Mouse (Mus musculus) embryo, embryonic 10.5 days (tissue): ENCODE results near the gene Asb11.
A peak's percentile ranks its signal among the peaks of the same experiment; 100 is the strongest.

Experiments
- DNase-seq: peaks from one replicate; pipeline ENCODE4 v3.0.0-alpha.2; 2015; ENCODE audit warnings: low spot score

Gene Asb11

DNA sequence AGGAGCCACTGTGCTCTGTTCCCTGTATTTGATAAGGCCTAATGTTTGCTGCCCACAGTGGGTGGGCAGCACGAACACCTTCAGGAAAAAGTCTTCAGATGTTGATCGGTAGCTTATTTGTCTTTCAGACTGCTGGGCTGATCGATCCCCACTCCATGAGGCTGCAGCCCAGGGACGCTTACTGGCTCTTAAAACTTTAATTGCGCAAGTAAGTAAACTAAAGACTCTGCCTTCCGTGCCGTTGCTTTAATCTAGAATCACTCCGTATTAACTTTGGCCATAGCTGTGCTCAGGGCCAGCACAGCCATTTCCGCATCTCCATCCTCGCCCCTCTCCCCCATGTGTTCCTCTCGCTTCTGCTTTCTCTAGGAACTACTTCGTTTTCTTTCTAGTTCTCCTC is 8.8 kb downstream of the Asb11 start:
- DNase-seq = no peak

DNA sequence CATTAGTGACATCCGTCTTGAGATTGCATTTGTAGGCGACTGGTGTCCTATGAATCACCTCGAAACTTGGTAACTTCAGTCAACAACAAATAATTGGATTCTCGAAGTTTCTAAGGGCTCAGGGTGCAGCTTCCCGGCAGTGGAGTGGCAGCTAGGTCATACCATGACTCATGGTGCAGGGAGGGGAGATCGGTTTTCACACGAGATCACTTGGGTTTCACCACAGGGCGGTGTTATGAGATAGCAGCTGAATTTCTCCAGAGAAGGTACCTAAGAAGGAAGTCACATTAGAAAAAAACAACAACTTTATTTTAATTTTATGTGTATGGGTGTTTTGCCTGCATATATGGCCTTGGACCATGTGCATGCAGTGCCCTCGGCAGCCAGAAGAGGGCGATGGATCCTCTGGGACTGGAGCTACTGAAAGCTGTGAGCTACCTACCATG is 9.3 kb downstream of the Asb11 start:
- DNase-seq = no peak

DNA sequence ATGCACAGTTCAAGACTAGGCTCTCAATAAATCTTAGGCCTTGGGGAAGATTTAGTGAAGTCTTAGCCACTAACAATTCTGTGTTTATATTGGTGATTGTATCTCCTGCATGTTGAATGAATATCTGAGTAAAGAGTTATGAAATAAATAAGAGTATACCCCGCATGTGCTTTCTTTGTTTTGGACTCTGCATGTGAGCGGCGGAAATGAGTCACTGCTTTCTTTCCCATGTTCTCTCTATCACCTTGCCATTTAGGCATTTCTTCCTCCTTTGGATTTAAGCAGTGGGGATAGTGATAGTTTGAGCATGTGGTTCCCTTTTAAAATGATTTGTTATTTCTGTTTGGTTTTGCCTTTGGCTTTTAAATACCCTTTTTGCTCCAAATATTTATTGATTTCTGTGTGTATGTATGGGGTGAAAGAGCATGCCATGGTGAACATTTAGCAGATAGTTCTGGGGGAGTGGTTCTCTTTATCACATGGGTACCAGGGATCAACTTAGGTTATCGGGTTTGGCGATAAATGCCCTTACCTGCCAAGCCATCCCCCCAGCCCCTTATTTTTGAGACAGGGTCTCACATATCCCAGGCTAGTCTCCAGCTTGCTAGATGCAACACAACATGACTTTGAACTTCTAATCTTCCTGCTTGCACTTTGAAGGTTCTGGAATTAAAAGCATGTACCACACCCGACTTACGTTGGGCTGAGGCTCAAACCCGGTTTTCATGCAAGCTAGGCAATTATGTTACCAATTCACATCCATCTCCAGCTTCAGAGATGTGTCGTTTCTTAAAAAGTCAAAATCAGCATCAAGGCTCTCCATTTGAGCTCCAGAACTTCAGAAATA is 10.3 kb downstream of the Asb11 start:
- DNase-seq = no peak

DNA sequence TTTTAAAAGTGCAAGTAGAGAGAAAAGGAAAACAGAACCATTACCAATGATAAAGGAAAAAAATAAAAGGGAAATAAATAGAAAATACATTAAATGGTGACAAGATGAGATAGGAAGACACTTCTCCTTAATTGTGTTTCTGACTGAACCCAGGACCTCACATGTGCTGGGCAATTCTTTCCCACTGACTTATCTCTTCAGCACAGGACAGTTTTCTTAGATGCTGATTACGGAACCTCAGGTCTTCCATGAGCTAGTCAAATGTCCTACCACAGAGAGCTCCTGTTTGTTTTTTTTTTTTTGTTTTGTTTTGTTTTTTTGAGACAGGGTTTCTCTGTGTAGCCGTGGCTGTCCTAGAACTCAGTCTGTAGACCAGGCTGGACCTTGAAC is 10.9 kb downstream of the Asb11 start:
- no peak for DNase-seq

DNA sequence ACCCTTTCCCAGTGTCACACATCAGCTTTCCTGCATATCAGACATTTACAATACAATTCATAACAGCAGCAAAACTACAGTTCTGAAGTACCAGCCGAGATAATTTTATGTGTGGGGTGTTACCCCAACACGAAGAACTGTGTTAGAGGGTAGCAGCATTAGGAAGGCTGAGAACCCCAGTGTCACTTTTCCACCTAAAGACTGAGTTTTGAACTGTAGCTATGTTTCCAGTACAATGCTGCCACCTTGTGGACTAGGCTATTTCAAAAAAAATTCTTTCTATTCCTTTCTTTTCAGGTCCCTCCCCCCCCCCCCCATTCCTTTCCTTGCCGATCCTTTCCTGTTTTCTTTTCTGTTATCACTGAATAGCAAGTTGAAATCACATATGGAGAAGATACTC is 12.4 kb downstream of the Asb11 start:
- DNase-seq = peak; percentile 74

DNA sequence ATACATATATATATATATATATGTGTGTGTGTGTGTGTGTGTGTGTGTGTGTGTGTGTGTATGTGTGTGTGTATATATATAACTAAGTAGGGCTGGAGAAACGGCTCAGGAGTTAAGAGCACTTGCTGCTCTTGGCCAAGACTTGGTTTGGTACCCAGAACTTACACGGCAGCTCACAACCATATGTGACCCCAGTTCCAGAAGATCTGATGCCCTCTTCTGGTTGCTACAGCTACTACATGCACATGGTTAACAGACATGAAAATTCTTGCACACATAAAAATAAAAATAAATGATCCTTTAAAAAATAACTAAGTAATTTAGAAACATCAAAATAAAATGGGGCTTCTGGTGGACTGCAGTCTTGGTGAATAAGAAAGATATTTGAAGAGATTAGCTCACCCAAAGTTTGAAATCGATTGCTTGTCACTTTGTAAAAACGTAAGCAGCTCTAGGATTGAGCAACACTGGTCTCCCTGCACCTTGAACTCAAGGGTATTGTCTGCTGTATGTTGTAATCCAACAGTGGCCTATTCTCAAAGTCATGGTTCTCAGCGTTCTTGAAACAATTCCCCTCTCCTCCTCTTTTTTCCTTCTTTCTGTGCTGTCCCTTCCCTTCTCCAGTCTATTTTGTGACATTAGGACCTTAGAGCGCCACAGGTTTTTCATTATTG is 22.5 kb downstream of the Asb11 start:
- DNase-seq = no peak

DNA sequence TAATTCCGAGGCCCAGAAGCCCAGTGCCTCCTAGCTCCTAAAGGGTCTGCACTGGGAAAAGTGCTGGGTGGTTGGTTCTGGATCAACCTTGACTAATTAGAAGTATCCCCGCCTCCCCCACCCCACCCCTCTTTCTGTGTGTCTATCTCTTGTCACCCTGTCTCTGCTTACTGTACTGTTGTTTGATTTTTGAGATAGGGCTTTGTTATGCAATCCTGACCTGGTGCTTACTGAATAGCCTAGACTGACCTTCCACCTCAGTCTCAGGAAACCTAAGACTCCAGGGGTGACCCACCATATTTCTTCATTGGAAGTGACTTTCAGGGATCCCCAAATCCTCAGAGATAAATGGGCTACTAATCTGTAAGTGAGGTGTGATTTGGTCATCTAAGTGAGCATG is 65.5 kb downstream of the Asb11 start:
- no peak for DNase-seq

DNA sequence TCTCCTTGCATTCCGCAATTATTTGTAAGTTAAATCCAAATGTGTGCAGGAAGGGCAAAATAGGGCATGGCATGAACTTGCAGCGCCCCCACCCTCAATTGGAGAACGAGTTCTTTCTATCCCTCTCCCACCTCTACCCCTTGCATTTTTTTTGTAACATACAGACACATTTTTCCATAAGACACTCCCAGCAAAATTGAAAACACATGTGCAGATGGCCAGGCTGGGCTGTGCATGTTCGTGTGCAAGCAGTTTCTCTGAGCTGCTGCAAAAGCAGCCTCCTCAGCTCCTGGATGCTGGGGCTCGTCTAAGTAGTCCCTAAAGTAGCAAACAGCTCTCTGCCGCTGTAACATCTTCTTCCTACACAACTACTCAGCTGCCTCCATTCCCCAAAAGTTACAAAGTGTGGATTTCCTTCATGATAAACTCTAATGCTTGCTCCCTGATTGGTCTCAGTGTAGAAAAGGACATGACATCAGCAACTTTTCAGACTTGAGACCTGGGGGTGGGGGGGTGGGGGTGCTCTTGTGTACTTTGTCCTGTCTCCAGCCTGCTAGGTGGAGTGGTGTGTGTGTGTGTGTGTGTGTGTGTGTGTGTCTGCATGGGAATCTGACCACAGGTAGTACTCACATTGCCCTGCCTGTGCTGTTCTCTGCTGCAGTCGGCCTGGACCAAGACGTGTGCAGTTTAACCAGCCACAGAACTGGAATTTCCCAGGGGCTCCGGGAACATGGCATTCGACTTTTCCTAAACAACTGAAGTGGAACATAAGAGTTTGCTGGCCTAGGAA is 69.1 kb downstream of the Asb11 start, which contains the start of gene Asb9:
Gene Asb9 (plus strand): TSS at position 619 of the 790 bp plus-strand sequence.
- DNase-seq = peak; percentile 15

DNA sequence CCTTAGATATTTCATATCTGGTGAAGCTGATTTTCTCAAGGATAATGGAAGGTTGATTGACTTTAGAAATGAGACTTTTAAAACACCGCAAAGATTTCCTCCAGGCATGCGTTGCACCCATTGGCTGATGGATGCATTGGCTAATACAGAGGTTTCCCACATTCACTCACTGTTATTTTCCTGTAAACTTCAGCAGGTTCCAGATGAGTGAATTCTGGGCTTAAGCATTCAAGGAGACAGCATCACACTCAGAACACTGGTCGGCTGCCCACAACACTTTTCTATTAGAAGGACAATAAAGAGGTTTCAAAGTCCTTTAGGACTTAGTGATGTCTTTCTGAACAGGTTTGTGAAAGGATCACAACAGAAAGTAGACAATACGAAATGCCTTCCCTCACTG is 70.3 kb downstream of the Asb11 start:
- no peak for DNase-seq

DNA sequence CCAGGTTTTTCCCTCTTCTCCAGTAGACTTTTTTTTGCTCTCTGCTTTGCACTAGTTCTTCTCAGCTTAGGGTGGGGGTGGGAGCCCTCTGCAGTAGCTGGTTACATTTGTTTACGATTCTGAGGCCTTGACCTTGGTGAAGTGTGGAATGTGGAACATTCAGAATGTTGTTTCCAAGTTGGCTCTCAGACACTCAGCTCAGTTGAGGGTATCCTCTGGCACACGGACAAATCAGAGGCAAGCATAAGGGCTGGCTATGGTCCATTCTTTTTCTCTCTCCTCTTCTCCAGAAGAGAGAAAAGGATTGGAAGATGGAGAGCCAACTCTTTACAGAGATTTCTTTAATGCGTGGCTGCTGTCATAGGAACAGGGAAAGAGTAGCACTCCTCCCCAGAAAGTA is 71.9 kb downstream of the Asb11 start:
- DNase-seq = no peak
